In genomic region chr7:142560942-142561855, GRCm38 (mm10) we compare ENCODE assay signal across 11 mouse cellular contexts. TPM values are rescaled to one million over a fixed set of nuclear protein-coding genes. Genes with fewer than 3 reads are reported as not detected.
A peak's percentile ranks its signal among the peaks of the same experiment; 100 is the strongest.
DNase-seq lines count a peak whose midpoint lies in the region; ATAC-seq lines count a peak whose summit lies in the region.
"Had no signal": no experiment of that assay in that cellular context is flagged by ENCODE, and none has a peak within 500 bp of the region (broad histone marks: within the 10 kb centered on the region; RNA-seq: fewer than 3 reads in every experiment).

No protein-coding gene starts in this region.

- no peak for ATAC-seq in hindbrain, embryonic 16.5 days
- ATAC-seq in embryonic facial prominence, embryonic 13.5 days (ENCODE audit: insufficient number of reproducible peaks, insufficient read depth, low FRiP score, low TSS enrichment, low read depth) = no peak
- peak; percentile 71 for ATAC-seq in liver, embryonic 11.5 days (replicated peaks; ENCODE audit: low FRiP score)

- peak overlapping the region; percentile 84 for H3K27ac ChIP-seq in hindbrain, embryonic 10.5 days
- no peak overlapping the region for H3K27ac ChIP-seq in hindbrain, embryonic 16.5 days (ENCODE audit: low read depth, low read length)
- peak overlapping the region; percentile 95 for H3K27ac ChIP-seq in embryonic facial prominence, embryonic 10.5 days (replicated peaks)
- H3K27ac ChIP-seq in embryonic facial prominence, embryonic 13.5 days = peak overlapping the region; percentile 75
- peak overlapping the region; percentile 76 for H3K27ac ChIP-seq in liver, embryonic 11.5 days (ENCODE audit: low read depth, low read length)
- H3K27ac ChIP-seq: midbrain, embryonic 12.5 days had no signal

- DNase-seq in hindbrain, embryonic 10.5 days (ENCODE audit: low spot score) = peak; percentile 59
- peak; percentile 63 for DNase-seq in embryonic facial prominence, embryonic 10.5 days (ENCODE audit: low spot score)
- DNase-seq in liver, embryonic 11.5 days (ENCODE audit: low spot score) = no peak
- DNase-seq in layer of hippocampus, adult 9-10 months (ENCODE audit: low spot score) = no peak
- no peak for DNase-seq in adrenal gland, adult (ENCODE audit: inconsistent age in 2 of 2, low spot score in 1 of 2)
- no peak for DNase-seq in adrenal gland, adult 2 months
- DNase-seq: heart, postnatal 36 days; kidney, postnatal 4 days had no signal

- H3K4me1 ChIP-seq in hindbrain, embryonic 10.5 days (replicated peaks) = peaks cover 85% of the 10 kb centered on the region
- no peaks in the 10 kb centered on the region; the same call in 1 of the 2 replicates for H3K4me1 ChIP-seq in hindbrain, embryonic 16.5 days (ENCODE audit: control insufficient read depth, insufficient read depth, low read depth, low read length)
- peaks cover 99% of the 10 kb centered on the region for H3K4me1 ChIP-seq in embryonic facial prominence, embryonic 10.5 days
- H3K4me1 ChIP-seq in embryonic facial prominence, embryonic 13.5 days = peaks cover 68% of the 10 kb centered on the region
- H3K4me1 ChIP-seq in liver, embryonic 11.5 days (replicated peaks; ENCODE audit: control insufficient read depth, insufficient read depth, low read length) = peaks cover 78% of the 10 kb centered on the region

- no peaks in the 10 kb centered on the region for H3K9me3 ChIP-seq in hindbrain, embryonic 10.5 days
- no peaks in the 10 kb centered on the region for H3K9me3 ChIP-seq in hindbrain, embryonic 16.5 days (ENCODE audit: control insufficient read depth, low read length)
- no peaks in the 10 kb centered on the region for H3K9me3 ChIP-seq in embryonic facial prominence, embryonic 10.5 days
- no peaks in the 10 kb centered on the region for H3K9me3 ChIP-seq in embryonic facial prominence, embryonic 13.5 days
- H3K9me3 ChIP-seq in liver, embryonic 11.5 days (ENCODE audit: control insufficient read depth, low read length) = no peaks in the 10 kb centered on the region
- H3K9me3 ChIP-seq: midbrain, embryonic 12.5 days had no signal

- H3K9ac ChIP-seq in hindbrain, embryonic 16.5 days (ENCODE audit: low read depth, low read length) = no peak overlapping the region
- H3K9ac ChIP-seq in embryonic facial prominence, embryonic 13.5 days = no peak overlapping the region; the same call in 1 of the 2 replicates
- peak overlapping the region; percentile 26; the same call in 1 of the 2 replicates for H3K9ac ChIP-seq in liver, embryonic 11.5 days (ENCODE audit: low read depth, low read length)
- H3K9ac ChIP-seq: midbrain, embryonic 12.5 days had no signal

- H3K4me2 ChIP-seq in hindbrain, embryonic 16.5 days (ENCODE audit: low read length) = no peak overlapping the region
- no peak overlapping the region for H3K4me2 ChIP-seq in embryonic facial prominence, embryonic 13.5 days
- H3K4me2 ChIP-seq in liver, embryonic 11.5 days = no peak overlapping the region
- H3K4me2 ChIP-seq: midbrain, embryonic 12.5 days had no signal

- H3K27me3 ChIP-seq in hindbrain, embryonic 10.5 days (ENCODE audit: insufficient read depth, poor library complexity, severe bottlenecking) = peaks cover 10% of the 10 kb centered on the region; the same call in 1 of the 2 replicates
- H3K27me3 ChIP-seq in hindbrain, embryonic 16.5 days (replicated peaks; ENCODE audit: control insufficient read depth, insufficient read depth, low read length) = no peaks in the 10 kb centered on the region
- H3K27me3 ChIP-seq in embryonic facial prominence, embryonic 10.5 days (replicated peaks; ENCODE audit: low read depth, poor library complexity, severe bottlenecking) = no peaks in the 10 kb centered on the region
- H3K27me3 ChIP-seq in embryonic facial prominence, embryonic 13.5 days = no peaks in the 10 kb centered on the region
- H3K27me3 ChIP-seq in liver, embryonic 11.5 days (replicated peaks; ENCODE audit: control insufficient read depth, insufficient read depth, low read length) = 0 out of 2 replicates have a peak, but pooled peaks cover 2% of the 10 kb centered on the region
- H3K27me3 ChIP-seq: midbrain, embryonic 12.5 days had no signal

- no peak overlapping the region for H3K4me3 ChIP-seq in hindbrain, embryonic 10.5 days
- H3K4me3 ChIP-seq in hindbrain, embryonic 16.5 days (ENCODE audit: low read length) = no peak overlapping the region
- H3K4me3 ChIP-seq in embryonic facial prominence, embryonic 10.5 days = peak overlapping the region; percentile 23; the same call in 1 of the 2 replicates
- H3K4me3 ChIP-seq in embryonic facial prominence, embryonic 13.5 days = no peak overlapping the region
- H3K4me3 ChIP-seq in liver, embryonic 11.5 days (ENCODE audit: low read depth, low read length) = no peak overlapping the region
- H3K4me3 ChIP-seq: midbrain, embryonic 12.5 days had no signal

- 22% methylated on average over 18 of the region's 18 CpGs for WGBS in hindbrain, embryonic 10.5 days
- WGBS in hindbrain, embryonic 16.5 days = 32% methylated on average over 18 of the region's 18 CpGs
- WGBS in embryonic facial prominence, embryonic 10.5 days = 20% methylated on average over 18 of the region's 18 CpGs
- WGBS in embryonic facial prominence, embryonic 13.5 days = 31% methylated on average over 18 of the region's 18 CpGs
- WGBS in liver, embryonic 11.5 days = 31% methylated on average over 18 of the region's 18 CpGs

- H3K36me3 ChIP-seq in hindbrain, embryonic 10.5 days = no peaks in the 10 kb centered on the region
- H3K36me3 ChIP-seq in hindbrain, embryonic 16.5 days (ENCODE audit: control insufficient read depth, insufficient read depth, low read length) = no peaks in the 10 kb centered on the region
- H3K36me3 ChIP-seq in embryonic facial prominence, embryonic 10.5 days (replicated peaks) = no peaks in the 10 kb centered on the region
- no peaks in the 10 kb centered on the region for H3K36me3 ChIP-seq in embryonic facial prominence, embryonic 13.5 days
- H3K36me3 ChIP-seq in liver, embryonic 11.5 days (ENCODE audit: control insufficient read depth, insufficient read depth, low read length) = no peaks in the 10 kb centered on the region
- H3K36me3 ChIP-seq: midbrain, embryonic 12.5 days had no signal

RNA-seq across cellular contexts. Expression of gene Mrpl23, which starts 28.7 kb away (rescaled TPM):
- 17.7 and 19.7 TPM in 2 replicates for polyA plus RNA-seq in hindbrain, embryonic 10.5 days (2016; fragmentation: Nextera tagmentation; extraction: Ambion mirVana)
- polyA plus RNA-seq in hindbrain, embryonic 16.5 days (2015; fragmentation: Nextera tagmentation; extraction: Ambion mirVana) = 22.3 and 26.2 TPM in 2 replicates
- polyA plus RNA-seq in embryonic facial prominence, embryonic 10.5 days (2016; fragmentation: Nextera tagmentation; extraction: Ambion mirVana) = 18.1 and 22.4 TPM in 2 replicates
- polyA plus RNA-seq in embryonic facial prominence, embryonic 13.5 days (2015; fragmentation: Nextera tagmentation; extraction: Ambion mirVana) = 36.0 and 36.7 TPM in 2 replicates
- 20.8 and 22.2 TPM in 2 replicates for polyA plus RNA-seq in liver, embryonic 11.5 days (2014; fragmentation: Nextera tagmentation; extraction: Ambion mirVana)
- 1 to 10 TPM; 2.2 to 8.0 TPM for total RNA-seq in adrenal gland, adult 2 months (2021)
- polyA plus RNA-seq in adrenal gland, adult 2 months (2012; rRNA removed) = 6.9 and 7.6 TPM in 2 replicates

Comparison
In these comparisons a context has a peak if more than half of its experiments do, and no peak if none do; other contexts are left out.
1. DNase-seq: peak in hindbrain, embryonic 10.5 days (single experiment) and embryonic facial prominence, embryonic 10.5 days (single experiment); none in liver, embryonic 11.5 days (single experiment), layer of hippocampus, adult 9-10 months (single experiment), adrenal gland, adult (0 of 2) and adrenal gland, adult 2 months (single experiment).